Mouse (Mus musculus) cerebellum, adult 2 months (tissue): Measurements from ENCODE around the gene Adat1.

ENCODE experiments used
- CTCF ChIP-seq: fragments of 200-500 bp; IDR thresholded peaks from 2 replicates; pipeline ENCODE4 v1.5.1; 2011; ENCODE audit warnings: low read depth, mild to moderate bottlenecking, control low read depth, low read length, moderate library complexity, borderline replicate concordance; ENCODE audit not compliant: insufficient read depth
- POLR2A ChIP-seq: fragments of 200-500 bp; IDR thresholded peaks from 2 replicates; pipeline ENCODE4 v1.6.1; 2011; ENCODE audit warnings: low read length, control low read depth, borderline replicate concordance; ENCODE audit not compliant: insufficient read depth

DNA sequence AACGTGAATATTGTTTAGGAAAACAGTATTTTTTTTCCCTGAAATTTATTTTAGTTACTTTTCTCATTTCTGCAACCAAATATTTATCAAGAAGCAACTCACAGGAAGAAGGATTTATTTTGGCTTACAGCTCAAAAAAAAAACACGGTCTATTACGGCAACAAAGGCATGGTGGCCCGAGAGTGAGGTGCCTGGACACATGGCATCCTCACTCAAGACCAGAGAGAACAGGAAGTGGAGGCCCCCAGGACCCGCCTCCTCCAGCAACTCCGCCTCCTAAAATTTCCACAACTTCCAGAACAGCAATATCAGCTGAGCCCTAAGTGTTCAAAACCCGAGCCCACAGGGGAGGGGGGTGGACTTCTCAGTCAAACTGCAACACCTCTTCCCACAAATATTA lies 37.4 kb upstream of the Adat1 start:
- TF ChIP-seq CTCF: no peak
- TF ChIP-seq POLR2A: no peak
